Mouse (Mus musculus) heart, postnatal 25 days (tissue): ENCODE data around the gene D11Wsu47e. TPM values are rescaled to one million over a fixed set of nuclear protein-coding genes. Genes with fewer than 3 reads are reported as not detected.

Experiments
- DNase-seq: peaks from one replicate; pipeline ENCODE4 v3.0.0; 2022; ENCODE audit warnings: low spot score
- intact Hi-C: fragments of 180-260 bp; cut with DNase I; formaldehyde crosslinking; loops from one replicate; pipeline ENCODE4 v1.15.1; 2025
- total RNA-seq, 2 experiments: library from RNA; stranded (reverse); gene quantifications; 2 replicates each; pipeline ENCODE4 v1.2.3; 2021

D11Wsu47e gene
- total RNA-seq, 2 experiments from 2014 or later, result 6.0 to 7.1 TPM

DNA sequence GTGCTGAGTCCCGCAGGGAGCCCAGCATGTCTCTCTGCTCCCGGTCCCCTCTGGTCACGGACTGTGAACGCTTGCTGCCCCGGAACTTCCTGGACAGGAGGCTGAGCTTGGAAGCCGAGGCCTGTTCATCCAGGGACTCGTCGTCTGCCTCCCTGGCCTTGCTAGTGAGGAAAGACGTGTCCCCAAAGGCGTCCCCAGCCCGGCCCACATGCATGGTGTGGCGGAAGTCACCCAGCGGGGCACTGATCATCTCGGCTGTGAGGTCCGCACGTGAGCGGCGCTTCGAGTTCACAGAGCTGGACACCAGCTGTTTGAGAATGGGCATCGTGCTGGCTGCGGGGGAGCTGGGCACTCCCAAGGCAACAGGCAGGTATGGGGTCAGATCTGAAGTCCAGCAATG, 45.0 kb downstream of the D11Wsu47e start:
- intact Hi-C loops, result no loop called here
- DNase-seq, result no peak

DNA sequence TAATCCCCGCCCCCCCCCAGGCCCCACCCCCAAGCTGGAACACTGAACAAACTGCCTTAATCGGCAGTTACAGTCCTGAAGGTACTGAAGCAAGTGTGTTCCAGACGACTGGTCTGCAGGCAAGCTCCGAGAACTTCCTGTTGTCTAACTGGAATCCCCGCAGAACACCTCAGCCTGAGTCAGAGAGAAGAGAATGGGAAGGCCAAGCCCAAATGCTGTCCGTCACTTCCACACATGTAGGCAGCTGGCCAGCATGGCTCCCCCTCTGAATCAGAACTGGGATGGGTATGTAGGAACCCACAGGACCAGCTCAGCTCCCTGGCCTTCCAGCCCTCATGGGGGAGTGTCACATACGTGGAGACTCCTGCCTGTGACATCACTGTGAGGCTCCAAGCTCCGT, 45.7 kb downstream of the D11Wsu47e start:
- intact Hi-C loops, result no loop called here
- no peak for DNase-seq

GRCm38 (mm10) chr11:113730879-113731278, 46.7 kb downstream of the D11Wsu47e start:
- DNase-seq, result no peak
- intact Hi-C loops, result no loop called here

GRCm38 (mm10) chr11:113731945-113732612, 47.9 kb downstream of the D11Wsu47e start:
- no peak for DNase-seq
- intact Hi-C loops, result no loop called here

DNA sequence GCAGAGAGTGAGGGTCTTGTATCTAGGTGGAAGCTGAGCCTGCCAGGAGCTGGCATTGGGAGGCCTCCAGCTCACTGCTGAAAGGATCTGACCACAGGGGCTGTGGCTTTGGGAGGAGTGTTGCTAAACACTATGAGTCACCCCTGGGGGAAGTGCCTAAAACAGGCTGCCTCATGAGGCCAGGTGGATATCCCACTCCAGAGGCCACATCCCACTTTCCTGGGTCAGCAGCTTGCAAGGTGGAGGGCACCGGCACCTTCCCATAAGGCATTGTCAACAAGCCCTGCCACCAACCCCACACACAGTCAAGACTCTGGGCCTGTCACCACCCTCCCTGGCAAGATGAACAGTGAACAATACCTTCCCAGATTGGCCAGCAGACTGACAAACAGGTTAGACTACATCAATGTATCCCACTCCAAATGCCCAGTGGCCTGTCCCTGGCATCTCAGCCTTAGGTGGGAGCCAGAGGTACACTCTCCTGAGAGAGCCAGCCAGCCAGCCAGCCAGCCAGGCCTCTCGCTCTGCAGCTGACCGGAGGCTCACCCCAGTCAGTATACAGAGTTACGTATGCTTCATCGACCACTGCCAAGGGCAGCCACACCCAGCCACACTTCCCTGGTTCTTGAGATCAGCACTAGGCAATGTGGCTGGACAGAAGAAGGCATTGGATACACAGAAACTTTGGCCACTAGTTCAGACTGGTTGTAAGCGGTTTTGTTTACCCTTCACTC, 49.6 kb downstream of the D11Wsu47e start:
- intact Hi-C loops, result no loop called here
- no peak for DNase-seq

DNA sequence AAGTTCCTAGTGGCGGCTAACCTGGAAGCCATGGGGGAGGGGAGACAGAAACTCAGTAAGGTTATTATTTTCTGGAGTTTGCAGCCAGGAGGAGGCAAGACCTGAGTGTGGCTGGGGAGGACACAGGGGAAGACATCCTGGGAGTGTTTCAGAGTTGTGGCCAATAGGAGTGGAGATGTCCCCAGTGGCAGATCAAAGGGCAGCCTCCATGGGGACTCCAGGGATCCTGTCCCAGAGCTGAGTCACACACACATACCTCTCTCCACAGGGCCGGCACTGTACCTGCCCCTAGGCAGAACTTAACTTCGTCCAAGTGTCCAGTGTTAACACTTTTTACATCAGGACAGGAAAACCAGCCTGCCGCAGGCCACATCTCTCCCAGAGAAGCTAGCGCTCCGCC, 50.9 kb downstream of the D11Wsu47e start:
- DNase-seq, result no peak
- intact Hi-C loops, result no loop called here

- intact Hi-C loops, result loop anchor here (1.0 kb wide), 1 partner anchor 12 kb away; no protein-coding TSS in a partner anchor
- no peak for DNase-seq
Measured at GRCm38 (mm10) chr11:113736848-113737552, 52.8 kb downstream of the D11Wsu47e start.

DNA sequence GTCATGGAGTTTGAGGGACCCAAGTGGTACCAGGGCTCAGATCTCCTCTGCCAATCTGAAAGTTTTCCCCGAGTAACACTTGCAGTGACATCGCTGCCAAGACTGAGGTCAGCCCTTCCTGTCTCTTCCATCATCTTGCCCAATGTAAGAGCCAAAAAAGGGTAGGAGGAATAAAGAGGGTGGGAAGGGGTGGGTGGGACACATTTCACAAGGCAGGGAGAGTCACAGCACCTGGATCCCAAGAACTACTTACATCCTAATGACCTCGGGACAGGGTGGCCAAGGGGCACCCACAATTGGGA, 53.3 kb downstream of the D11Wsu47e start:
- no peak for DNase-seq
- intact Hi-C loops, result loop anchor here (1.0 kb wide), 1 partner anchor 12 kb away; no protein-coding TSS in a partner anchor

DNA sequence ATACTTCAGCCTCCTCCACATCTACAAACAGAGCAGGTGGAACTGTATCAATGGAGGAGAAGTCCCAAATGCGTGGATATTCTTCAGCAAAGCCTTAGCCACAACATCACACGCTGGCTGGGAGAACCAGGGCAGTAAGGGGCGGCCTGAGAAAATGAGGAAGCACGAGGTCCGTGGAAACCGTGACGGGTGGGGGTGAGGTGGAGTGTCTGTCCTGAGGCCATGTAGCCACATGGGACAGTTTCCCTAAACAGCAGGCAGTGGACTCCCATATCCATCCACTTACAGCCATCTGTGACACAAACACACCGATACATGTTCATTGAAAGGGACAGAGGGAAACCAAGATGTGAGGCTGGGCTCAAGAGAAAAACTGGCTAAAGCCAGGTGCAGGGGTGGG, 53.7 kb downstream of the D11Wsu47e start:
- DNase-seq, result no peak
- intact Hi-C loops, result loop anchor here (1.0 kb wide), 1 partner anchor 11 kb away; no protein-coding TSS in a partner anchor

GRCm38 (mm10) chr11:113739213-113739612, 55.0 kb downstream of the D11Wsu47e start:
- DNase-seq, result no peak

DNA sequence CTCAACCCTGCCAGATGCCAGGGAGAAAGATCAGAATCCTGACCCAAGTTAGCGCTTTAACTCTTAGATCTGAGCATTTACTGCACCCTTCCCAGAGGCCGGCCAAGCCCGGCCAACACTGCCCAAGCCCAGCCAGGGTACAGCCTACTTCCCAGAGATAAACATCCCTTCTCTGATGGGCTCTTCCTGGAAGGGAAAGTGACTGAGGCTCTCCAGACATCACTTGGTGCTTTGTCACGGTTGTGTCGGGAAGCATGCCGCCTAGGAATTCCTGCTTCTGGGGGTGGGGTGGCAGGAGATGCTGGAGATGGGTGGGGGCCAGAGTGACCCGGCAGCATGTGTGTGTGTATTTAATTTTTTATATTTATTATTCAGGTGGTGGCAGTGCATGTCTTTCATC, 55.9 kb downstream of the D11Wsu47e start:
- intact Hi-C loops, result no loop called here
- DNase-seq, result no peak

More at GRCm38 (mm10) chr11:113739213-113739612, 55.0 kb downstream of the D11Wsu47e start:
- intact Hi-C loops, result no loop called here

DNA sequence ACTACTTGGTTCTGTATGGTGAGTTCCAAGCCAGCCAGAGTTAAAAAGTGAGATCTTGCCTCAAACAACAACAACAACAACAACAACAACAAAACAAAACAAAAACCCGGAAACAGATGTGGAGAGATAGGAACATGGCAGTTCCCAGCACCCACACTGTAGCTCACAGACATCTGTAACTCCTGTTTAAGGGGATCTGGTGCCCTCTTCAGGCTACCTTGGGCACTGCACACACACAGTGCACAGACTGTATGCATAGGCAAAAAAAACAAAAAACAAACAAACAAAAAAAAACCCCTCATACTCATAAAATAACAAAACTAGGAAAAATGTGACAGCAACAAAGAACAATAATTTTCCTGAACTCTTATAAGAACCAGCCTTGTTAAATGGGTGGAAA, 58.8 kb downstream of the D11Wsu47e start:
- intact Hi-C loops, result no loop called here
- DNase-seq, result no peak

Other genes with a start within 250 kb of the D11Wsu47e start
- not detected for gene Sstr2, start 65.1 kb upstream of the D11Wsu47e start, total RNA-seq
- gene Cog1, start 35.2 kb upstream of the D11Wsu47e start, total RNA-seq, result 10 to 100 TPM; 16.4 to 17.1 TPM
- 1 to 10 TPM; 2.7 to 3.8 TPM for gene Slc39a11, start 34.3 kb upstream of the D11Wsu47e start, total RNA-seq
- gene Fam104a, start 257 bp upstream of the D11Wsu47e start, total RNA-seq, result 10 to 100 TPM; 13.9 to 15.0 TPM
- gene Cpsf4l, start 25.6 kb downstream of the D11Wsu47e start, total RNA-seq, result not detected
- 10 to 100 TPM; 12.5 to 17.7 TPM for gene Cdc42ep4, start 67.5 kb downstream of the D11Wsu47e start, total RNA-seq